Mouse (Mus musculus): ENCODE measurements around the gene Ap3d1. TPM values are rescaled to one million over a fixed set of nuclear protein-coding genes. Genes with fewer than 3 reads are reported as not detected.

Ap3d1 gene
- polyA plus RNA-seq, 2 experiments = 20.1 to 26.2 TPM

DNA sequence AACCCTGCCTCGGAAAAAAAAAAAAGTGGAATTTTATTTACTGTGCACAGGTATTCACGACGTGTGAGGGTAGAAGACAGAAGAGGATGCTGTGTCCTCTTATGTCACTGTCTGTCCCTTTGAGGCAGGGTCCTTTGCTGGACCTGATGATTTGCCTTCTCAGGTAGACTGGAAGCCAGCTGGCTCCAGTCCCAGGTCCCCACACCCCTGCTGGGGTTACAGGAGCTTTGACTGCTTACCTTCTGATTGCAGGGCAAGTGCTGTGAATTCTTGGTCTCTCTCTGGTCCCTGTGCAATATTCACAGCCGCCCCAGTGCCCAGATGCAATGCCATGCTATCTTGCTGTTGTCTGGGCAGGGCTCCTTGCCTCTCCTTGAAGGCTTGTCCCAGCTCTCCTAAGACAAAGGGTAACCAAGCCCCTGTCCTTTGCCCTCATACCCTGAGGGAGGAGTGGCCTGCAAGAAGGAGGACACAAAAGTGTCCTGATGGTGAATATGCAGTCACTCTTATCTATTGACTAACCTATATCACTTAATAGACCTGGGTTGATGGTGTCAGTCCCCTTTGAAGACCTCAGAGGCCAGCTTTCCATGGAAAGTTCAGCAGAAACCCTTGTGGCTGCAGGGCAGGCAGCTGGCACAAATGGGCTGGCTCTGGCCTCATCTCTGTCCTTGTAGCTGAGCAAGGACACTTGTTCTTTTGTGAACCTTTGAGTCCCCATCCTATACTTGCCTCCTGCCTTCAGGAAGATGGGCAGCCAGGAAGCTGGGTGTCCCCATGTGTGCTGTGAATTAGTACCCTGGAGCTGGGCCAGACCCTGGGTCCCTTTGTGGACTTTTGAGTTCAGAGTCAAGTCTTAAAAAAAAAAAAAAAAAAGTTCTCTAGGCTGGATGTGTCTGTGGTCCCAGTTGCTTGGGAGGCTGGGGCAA is 18.8 kb upstream of the Ap3d1 start:
- DNase-seq (ENCODE audit: low read depth in 3 of 3, low spot score in 3 of 3) (no peak), ATAC-seq (ENCODE audit: insufficient read depth) (no peak)
- Histone ChIP-seq H3K9ac (replicated peaks) (no peak overlapping the region), H3K27ac (no peak overlapping the region), H3K4me3 (ENCODE audit: insufficient read depth in 1 of 2, low read depth in 2 of 2, low read length in 2 of 2) (no peak overlapping the region), H3K36me3 (replicated peaks; ENCODE audit: control insufficient read depth, insufficient read depth, low read depth) (peaks cover 2% of the 10 kb centered on the region), H3K4me2 (ENCODE audit: low read depth) (no peak overlapping the region), H3K9me3 (ENCODE audit: control insufficient read depth, low read length) (no peaks in the 10 kb centered on the region), H3K27me3 (ENCODE audit: control insufficient read depth, insufficient read depth, low read length) (no peaks in the 10 kb centered on the region), H3K4me1 (replicated peaks; ENCODE audit: control insufficient read depth in 2 of 2, insufficient read depth in 2 of 2, low read length in 1 of 2) (peaks cover 13 to 37% of the 10 kb centered on the region in 2 experiments)
- WGBS (ENCODE audit: insufficient replicate concordance) = 75% methylated on average over 4 of the region's 4 CpGs
- TF ChIP-seq EP300 (IDR thresholded peaks at IDR 0.05; ENCODE audit: low read depth) (no peak), CTCF (IDR thresholded peaks at IDR 0.05; ENCODE audit: low read depth) (no peak)

DNA sequence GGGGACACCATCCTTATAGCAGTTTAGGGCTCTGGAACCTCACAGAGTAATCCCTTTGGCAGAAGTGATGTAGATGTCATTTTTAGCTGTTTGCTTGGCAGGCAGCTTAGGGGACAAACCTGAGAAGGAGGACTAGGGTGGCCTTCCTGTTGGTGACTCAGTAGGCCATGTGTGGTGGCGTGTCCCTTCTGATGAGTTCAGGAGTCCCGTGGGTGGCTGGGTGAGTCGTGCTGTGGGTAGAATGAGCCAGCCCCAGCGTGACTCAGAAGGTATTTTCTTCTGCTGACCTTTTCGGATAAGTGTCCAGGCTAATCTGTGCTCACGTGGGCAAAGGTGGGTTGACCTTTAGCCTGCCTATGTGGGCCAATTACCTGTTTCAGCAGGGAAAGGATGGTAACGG is 16.6 kb upstream of the Ap3d1 start:
- TF ChIP-seq CTCF (IDR thresholded peaks at IDR 0.05; ENCODE audit: low read depth) = no peak
- no peak for TF ChIP-seq EP300 (IDR thresholded peaks at IDR 0.05; ENCODE audit: low read depth)
- H3K9me3 ChIP-seq (ENCODE audit: control insufficient read depth, low read length) = no peaks in the 10 kb centered on the region
- no peaks in the 10 kb centered on the region for H3K27me3 ChIP-seq (ENCODE audit: control insufficient read depth, insufficient read depth, low read length)
- H3K27ac ChIP-seq = no peak overlapping the region
- H3K36me3 ChIP-seq (replicated peaks; ENCODE audit: control insufficient read depth, insufficient read depth, low read depth) = no peaks in the 10 kb centered on the region
- DNase-seq (ENCODE audit: low read depth in 3 of 3, low spot score in 3 of 3) (no peak), ATAC-seq (ENCODE audit: insufficient read depth) (no peak)
- WGBS (ENCODE audit: insufficient replicate concordance) = 72% methylated on average over 7 of the region's 7 CpGs
- H3K4me3 ChIP-seq (ENCODE audit: insufficient read depth in 1 of 2, low read depth in 2 of 2, low read length in 2 of 2) = no peak overlapping the region
- no peak overlapping the region for H3K4me2 ChIP-seq (ENCODE audit: low read depth)
- peaks cover 13 to 37% of the 10 kb centered on the region in 2 experiments for H3K4me1 ChIP-seq (replicated peaks; ENCODE audit: control insufficient read depth in 2 of 2, insufficient read depth in 2 of 2, low read length in 1 of 2)
- no peak overlapping the region for H3K9ac ChIP-seq (replicated peaks)

DNA sequence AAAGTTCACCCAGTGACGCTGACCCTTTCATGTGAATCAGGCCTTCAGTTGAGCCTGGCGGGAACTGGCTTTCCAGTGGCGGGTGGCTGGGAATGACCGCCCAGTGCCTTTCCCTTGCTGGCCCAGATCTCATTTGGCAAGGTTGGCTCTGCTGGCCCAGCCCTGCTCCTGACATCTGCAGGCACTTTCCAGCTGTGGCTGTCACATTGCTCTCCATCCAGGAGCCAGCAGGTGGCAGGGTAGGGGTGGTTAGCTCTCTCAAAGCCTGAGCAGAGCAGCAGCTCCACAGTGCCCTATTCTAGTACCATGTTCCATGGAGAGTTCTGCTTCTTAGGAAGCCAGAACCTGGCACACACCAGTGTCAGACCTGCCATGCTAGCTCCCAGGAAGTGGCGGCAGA is 15.7 kb upstream of the Ap3d1 start:
- 51% methylated on average over 5 of the region's 5 CpGs for WGBS (ENCODE audit: insufficient replicate concordance)
- H3K27me3 ChIP-seq (ENCODE audit: control insufficient read depth, insufficient read depth, low read length) = no peaks in the 10 kb centered on the region
- H3K27ac ChIP-seq = no peak overlapping the region
- ATAC-seq (ENCODE audit: insufficient read depth) (no peak; the same call in 1 of the 2 replicates), DNase-seq (ENCODE audit: low read depth in 3 of 3, low spot score in 3 of 3) (peak in 2 of 3 experiments; percentile 46 to 51)
- H3K4me2 ChIP-seq (ENCODE audit: low read depth) = 0 out of 2 replicates have a peak overlapping the region, but pooled peaks have one; percentile 97
- H3K4me1 ChIP-seq (replicated peaks; ENCODE audit: control insufficient read depth in 2 of 2, insufficient read depth in 2 of 2, low read length in 1 of 2) = peaks cover 13 to 37% of the 10 kb centered on the region in 2 experiments
- H3K9ac ChIP-seq (replicated peaks) = no peak overlapping the region
- TF ChIP-seq EP300 (IDR thresholded peaks at IDR 0.05; ENCODE audit: low read depth) (no peak), CTCF (IDR thresholded peaks at IDR 0.05; ENCODE audit: low read depth) (peak; percentile 90)
- no peaks in the 10 kb centered on the region for H3K9me3 ChIP-seq (ENCODE audit: control insufficient read depth, low read length)
- no peaks in the 10 kb centered on the region for H3K36me3 ChIP-seq (replicated peaks; ENCODE audit: control insufficient read depth, insufficient read depth, low read depth)
- no peak overlapping the region for H3K4me3 ChIP-seq (ENCODE audit: insufficient read depth in 1 of 2, low read depth in 2 of 2, low read length in 2 of 2)

DNA sequence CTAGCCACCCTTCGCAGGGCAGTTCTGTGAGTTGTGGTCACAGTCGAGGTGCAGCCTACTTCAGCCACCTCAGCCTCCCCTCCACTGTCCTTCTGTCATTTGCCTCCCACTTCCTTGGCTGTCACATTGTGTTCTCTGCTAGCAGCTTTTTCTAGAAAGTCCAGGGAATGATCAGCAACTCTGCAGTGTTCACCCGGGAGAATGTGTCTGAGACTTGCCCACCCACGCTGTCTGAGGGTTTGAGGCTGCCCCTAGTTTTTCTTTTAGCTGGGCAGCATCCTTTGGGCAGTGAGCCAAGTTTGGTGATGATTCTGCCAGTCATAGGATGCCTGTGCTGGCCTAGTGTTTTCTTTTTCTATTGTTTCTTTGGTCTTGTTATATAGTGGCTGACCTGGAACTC is 14.9 kb upstream of the Ap3d1 start:
- H3K27me3 ChIP-seq (ENCODE audit: control insufficient read depth, insufficient read depth, low read length) = no peaks in the 10 kb centered on the region
- WGBS (ENCODE audit: insufficient replicate concordance) = 49% methylated on average over 4 of the region's 4 CpGs
- peak overlapping the region; percentile 97 for H3K4me2 ChIP-seq (ENCODE audit: low read depth)
- no peaks in the 10 kb centered on the region for H3K9me3 ChIP-seq (ENCODE audit: control insufficient read depth, low read length)
- H3K4me3 ChIP-seq (ENCODE audit: insufficient read depth in 1 of 2, low read depth in 2 of 2, low read length in 2 of 2) = peak overlapping the region; percentile 86 to 99
- H3K4me1 ChIP-seq (replicated peaks; ENCODE audit: control insufficient read depth in 2 of 2, insufficient read depth in 2 of 2, low read length in 1 of 2) = peaks cover 20 to 43% of the 10 kb centered on the region in 2 experiments
- ATAC-seq (ENCODE audit: insufficient read depth) = no peak
- no peak overlapping the region for H3K27ac ChIP-seq
- no peaks in the 10 kb centered on the region for H3K36me3 ChIP-seq (replicated peaks; ENCODE audit: control insufficient read depth, insufficient read depth, low read depth)
- DNase-seq (ENCODE audit: low read depth in 3 of 3, low spot score in 3 of 3) = no peak
- TF ChIP-seq CTCF (IDR thresholded peaks at IDR 0.05; ENCODE audit: low read depth) (no peak), EP300 (IDR thresholded peaks at IDR 0.05; ENCODE audit: low read depth) (no peak)
- H3K9ac ChIP-seq (replicated peaks) = peak overlapping the region; percentile 84

- H3K36me3 ChIP-seq (replicated peaks; ENCODE audit: control insufficient read depth, insufficient read depth, low read depth) = no peaks in the 10 kb centered on the region
- TF ChIP-seq EP300 (IDR thresholded peaks at IDR 0.05; ENCODE audit: low read depth) (no peak), CTCF (IDR thresholded peaks at IDR 0.05; ENCODE audit: low read depth) (no peak)
- WGBS (ENCODE audit: insufficient replicate concordance) = 40% methylated on average over 2 of the region's 2 CpGs
- DNase-seq (ENCODE audit: low read depth in 3 of 3, low spot score in 3 of 3) (no peak), ATAC-seq (ENCODE audit: insufficient read depth) (no peak)
- no peaks in the 10 kb centered on the region for H3K9me3 ChIP-seq (ENCODE audit: control insufficient read depth, low read length)
- no peaks in the 10 kb centered on the region for H3K27me3 ChIP-seq (ENCODE audit: control insufficient read depth, insufficient read depth, low read length)
- H3K4me2 ChIP-seq (ENCODE audit: low read depth) = peak overlapping the region; percentile 97
- H3K4me1 ChIP-seq (replicated peaks; ENCODE audit: control insufficient read depth in 2 of 2, insufficient read depth in 2 of 2, low read length in 1 of 2) = peaks cover 24 to 46% of the 10 kb centered on the region in 2 experiments
- no peak overlapping the region for H3K27ac ChIP-seq
- H3K4me3 ChIP-seq (ENCODE audit: insufficient read depth in 1 of 2, low read depth in 2 of 2, low read length in 2 of 2) = peak overlapping the region; percentile 86 to 99
- peak overlapping the region; percentile 84 for H3K9ac ChIP-seq (replicated peaks)
Measured at GRCm38 (mm10) chr10:80756509-80756908, 14.4 kb upstream of the Ap3d1 start.
